Mouse (Mus musculus): Measurements from ENCODE around the gene Nr3c2.
A peak's percentile ranks its signal among the peaks of the same experiment; 100 is the strongest.

Nr3c2 gene

GRCm38 (mm10) chr8:76899411-76900154, at the start of gene Nr3c2:
Gene Nr3c2, plus strand, starts transcription at chr8:76899442.
- DNase-seq (ENCODE audit: low spot score in 2 of 2), result no peak

GRCm38 (mm10) chr8:76858534-76858933, 40.7 kb upstream of the Nr3c2 start:
- no peak for DNase-seq (ENCODE audit: low spot score in 2 of 2)

- DNase-seq (ENCODE audit: low spot score in 2 of 2), result no peak
Observed at GRCm38 (mm10) chr8:76859709-76860108, 39.5 kb upstream of the Nr3c2 start.

GRCm38 (mm10) chr8:76863066-76863465, 36.2 kb upstream of the Nr3c2 start:
- DNase-seq (ENCODE audit: low spot score in 2 of 2), result no peak

GRCm38 (mm10) chr8:76876809-76877208, 22.4 kb upstream of the Nr3c2 start:
- no peak for DNase-seq (ENCODE audit: low spot score in 2 of 2)

GRCm38 (mm10) chr8:76897050-76897449, 2.2 kb upstream of the Nr3c2 start:
- DNase-seq (ENCODE audit: low spot score in 2 of 2), result no peak

GRCm38 (mm10) chr8:76898721-76899410, 376 bp upstream of the Nr3c2 start:
- DNase-seq (ENCODE audit: low spot score in 2 of 2), result peak in 1 of 2 experiments; percentile 25

- DNase-seq (ENCODE audit: low spot score in 2 of 2), result no peak
Observed at GRCm38 (mm10) chr8:76900155-76901141, 1.2 kb downstream of the Nr3c2 start.

GRCm38 (mm10) chr8:76901430-76902204, 2.4 kb downstream of the Nr3c2 start:
- DNase-seq (ENCODE audit: low spot score in 2 of 2), result peak; percentile 31 to 62

- DNase-seq (ENCODE audit: low spot score in 2 of 2), result no peak
Observed at GRCm38 (mm10) chr8:76902205-76903078, 3.2 kb downstream of the Nr3c2 start.

- DNase-seq (ENCODE audit: low spot score in 2 of 2), result no peak
Observed at GRCm38 (mm10) chr8:76911206-76911605, 12.0 kb downstream of the Nr3c2 start.

- DNase-seq (ENCODE audit: low spot score in 2 of 2), result no peak
Observed at GRCm38 (mm10) chr8:76912678-76913077, 13.4 kb downstream of the Nr3c2 start.

- no peak for DNase-seq (ENCODE audit: low spot score in 2 of 2)
Observed at GRCm38 (mm10) chr8:76913207-76913606, 14.0 kb downstream of the Nr3c2 start.

GRCm38 (mm10) chr8:76915260-76915659, 16.0 kb downstream of the Nr3c2 start:
- no peak for DNase-seq (ENCODE audit: low spot score in 2 of 2)

- DNase-seq (ENCODE audit: low spot score in 2 of 2), result no peak
Observed at GRCm38 (mm10) chr8:76919546-76919945, 20.3 kb downstream of the Nr3c2 start.

GRCm38 (mm10) chr8:76924150-76924549, 24.9 kb downstream of the Nr3c2 start:
- no peak for DNase-seq (ENCODE audit: low spot score in 2 of 2)

GRCm38 (mm10) chr8:76928326-76928725, 29.1 kb downstream of the Nr3c2 start:
- DNase-seq (ENCODE audit: low spot score in 2 of 2), result no peak

GRCm38 (mm10) chr8:76928808-76929207, 29.6 kb downstream of the Nr3c2 start:
- DNase-seq (ENCODE audit: low spot score in 2 of 2), result no peak

GRCm38 (mm10) chr8:76965046-76965445, 65.8 kb downstream of the Nr3c2 start:
- DNase-seq (ENCODE audit: low spot score in 2 of 2), result no peak

GRCm38 (mm10) chr8:76971187-76971586, 71.9 kb downstream of the Nr3c2 start:
- no peak for DNase-seq (ENCODE audit: low spot score in 2 of 2)
